Mouse (Mus musculus) limb, embryonic 11.5 days (tissue): ENCODE results near the gene Cux2. TPM values are rescaled to one million over a fixed set of nuclear protein-coding genes. Genes with fewer than 3 reads are reported as not detected.

Source experiments
- ATAC-seq: fragments of 200-750 bp; cut with Nextera tagmentation; 2 replicates; pipeline ENCODE4 v1.8.0; 2017; ENCODE audit warnings: low read depth; ENCODE audit not compliant: insufficient number of reproducible peaks, low FRiP score, low TSS enrichment
- DNase-seq: peaks from one replicate; pipeline ENCODE4 v3.0.0-alpha.2; 2015; ENCODE audit warnings: low spot score
- H3K27ac ChIP-seq: fragments of 300-500 bp; sonication (generic); replicated peaks from 2 replicates; pipeline ENCODE4 v1.5.1; 2014; ENCODE audit warnings: low read depth, mild to moderate bottlenecking, low read length
- H3K27me3 ChIP-seq: fragments of 300-500 bp; sonication (generic); 2 replicates; pipeline ENCODE4 v1.6.1; 2014; ENCODE audit warnings: mild to moderate bottlenecking, low read length, mixed read lengths; ENCODE audit not compliant: control insufficient read depth, insufficient read depth
- H3K36me3 ChIP-seq: fragments of 300-500 bp; sonication (generic); 2 replicates; pipeline ENCODE4 v1.6.1; 2014; ENCODE audit warnings: mild to moderate bottlenecking, low read length, moderate library complexity, mixed read lengths; ENCODE audit not compliant: control insufficient read depth, insufficient read depth
- H3K4me1 ChIP-seq: fragments of 300-500 bp; sonication (generic); 2 replicates; pipeline ENCODE4 v1.6.1; 2014; ENCODE audit warnings: low read length, mixed read lengths; ENCODE audit not compliant: control insufficient read depth, insufficient read depth
- H3K4me2 ChIP-seq: fragments of 300-500 bp; sonication (generic); 2 replicates; pipeline ENCODE4 v1.6.1; 2014; ENCODE audit warnings: low read depth, mild to moderate bottlenecking, moderate library complexity; ENCODE audit not compliant: severe bottlenecking
- H3K4me3 ChIP-seq: fragments of 300-500 bp; sonication (generic); 2 replicates; pipeline ENCODE4 v1.5.1; 2014; ENCODE audit warnings: low read depth, low read length
- H3K9ac ChIP-seq: fragments of 300-500 bp; sonication (generic); 2 replicates; pipeline ENCODE4 v1.6.1; 2014; ENCODE audit warnings: mild to moderate bottlenecking, low read length
- H3K9me3 ChIP-seq: fragments of 300-500 bp; sonication (generic); 2 replicates; pipeline ENCODE4 v1.6.1; 2016; ENCODE audit warnings: low read length; ENCODE audit not compliant: control insufficient read depth
- WGBS: fragments of 180-500 bp; shearing (Covaris S2); extraction: QIAGEN DNeasy Blood & Tissue Kit; methylation state at CpG from one replicate; pipeline ENCODE4 v1.1.7; 2014; 5-methylcytosine and 5-hydroxymethylcytosine counted together
- polyA plus RNA-seq: library from polyadenylated mRNA; unstranded; fragments of >200 nt; fragmentation: Nextera tagmentation; extraction: Ambion mirVana; gene quantifications from 2 replicates; pipeline ENCODE4 v1.2.1, GENCODE M21; 2014

The Cux2 gene
- polyA plus RNA-seq, 1 experiment from 2014 or later, result 3.7 TPM

DNA sequence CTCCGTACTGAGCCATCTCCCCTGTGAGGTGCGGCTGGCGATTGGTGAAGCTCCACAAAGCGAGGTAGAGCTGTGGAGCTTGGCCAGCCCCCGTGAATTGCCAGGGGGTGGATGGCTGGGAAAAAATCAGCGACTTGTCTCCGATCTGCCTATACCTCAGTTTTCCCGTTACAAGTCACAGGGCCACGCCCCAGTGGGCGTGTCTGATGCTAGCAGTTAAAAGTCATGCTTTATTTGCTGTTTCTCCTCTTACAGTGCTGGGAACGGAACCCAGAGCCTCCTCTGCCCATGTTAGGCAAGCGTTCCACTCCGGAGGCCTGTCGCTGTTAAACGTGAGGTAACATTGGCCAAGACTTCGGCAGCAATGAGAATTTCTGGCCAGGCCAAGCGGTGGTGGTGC, 144.2 kb downstream of the Cux2 start:
- no peak overlapping the region for H3K4me3 ChIP-seq
- H3K9me3 ChIP-seq, result no peaks in the 10 kb centered on the region
- 72% methylated on average over 17 of the region's 17 CpGs for WGBS
- no peak overlapping the region for H3K9ac ChIP-seq
- ATAC-seq (no peak), DNase-seq (no peak)
- no peak overlapping the region for H3K4me2 ChIP-seq
- no peak overlapping the region for H3K27ac ChIP-seq
- peaks cover 10% of the 10 kb centered on the region for H3K4me1 ChIP-seq
- no peaks in the 10 kb centered on the region for H3K36me3 ChIP-seq
- H3K27me3 ChIP-seq, result no peaks in the 10 kb centered on the region

DNA sequence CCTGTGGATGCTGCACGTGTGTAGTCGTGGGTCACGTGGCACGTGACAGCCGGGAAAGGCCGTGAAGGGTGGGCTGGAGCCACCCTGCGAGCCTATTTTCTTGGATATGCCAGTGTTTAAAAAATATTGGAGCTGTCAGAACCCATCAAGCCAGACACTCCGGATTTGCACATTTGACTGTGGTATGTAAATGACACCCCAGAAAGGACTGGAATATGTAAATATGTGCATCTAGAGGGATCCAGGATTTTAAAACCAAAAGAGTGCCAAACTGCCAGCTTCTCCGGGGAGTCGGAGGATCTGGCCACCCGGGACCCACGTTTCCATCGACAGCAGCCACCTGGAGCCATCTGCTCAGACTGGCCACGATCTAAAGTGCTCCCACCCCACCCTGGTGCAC, 145.1 kb downstream of the Cux2 start:
- Histone ChIP-seq H3K36me3 (no peaks in the 10 kb centered on the region), H3K9me3 (no peaks in the 10 kb centered on the region), H3K4me1 (peaks cover 10% of the 10 kb centered on the region), H3K27ac (no peak overlapping the region), H3K9ac (no peak overlapping the region), H3K4me2 (no peak overlapping the region), H3K27me3 (no peaks in the 10 kb centered on the region), H3K4me3 (no peak overlapping the region)
- DNase-seq, result no peak
- 90% methylated on average over 14 of the region's 14 CpGs for WGBS
- ATAC-seq, result no peak

DNA sequence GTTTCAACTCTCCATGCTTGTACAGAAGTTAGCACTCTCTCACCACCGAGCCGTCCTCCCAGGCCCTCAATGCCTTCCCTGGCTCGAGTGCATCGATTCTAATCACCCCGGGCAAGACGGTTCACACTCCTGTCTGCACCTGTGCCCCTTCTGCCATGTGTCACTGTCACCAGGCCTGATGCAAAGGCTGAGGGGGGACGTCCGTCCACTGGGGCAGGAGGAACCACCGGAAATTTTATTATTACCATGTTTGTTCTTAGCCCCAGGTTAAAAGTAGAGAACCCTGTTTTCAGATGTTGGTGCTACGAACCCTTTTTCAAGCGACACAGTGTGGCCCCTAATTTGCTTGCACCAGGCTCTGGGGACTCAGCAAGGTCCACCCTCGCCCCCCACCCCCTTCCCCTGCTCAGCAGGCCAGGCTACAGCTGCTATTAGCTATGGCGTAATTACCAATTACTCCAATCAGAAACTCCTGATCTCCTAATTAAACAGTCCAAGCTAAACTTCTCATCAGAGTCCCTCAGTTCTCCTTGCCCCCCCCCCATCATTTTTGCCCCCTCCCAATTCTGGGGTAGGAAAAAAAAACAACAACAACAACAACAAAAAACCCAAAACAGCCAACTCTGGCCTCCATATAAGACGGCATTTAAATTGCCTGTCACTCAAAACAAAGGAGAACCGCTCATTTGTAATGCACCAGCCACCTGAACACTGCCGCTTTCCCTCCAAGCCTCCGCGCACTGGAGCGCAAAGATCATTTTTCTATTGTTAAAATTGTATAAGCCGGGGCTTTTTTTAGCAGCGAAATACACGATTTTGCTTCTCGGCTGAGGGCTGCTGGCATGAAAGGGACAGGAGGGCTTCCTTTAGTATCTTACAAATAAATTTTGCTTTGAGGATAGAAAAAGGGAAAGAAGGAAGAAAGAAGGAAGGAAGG, 146.8 kb downstream of the Cux2 start:
- no peak for ATAC-seq
- no peak for DNase-seq
- Histone ChIP-seq H3K27ac (no peak overlapping the region), H3K4me3 (no peak overlapping the region), H3K36me3 (no peaks in the 10 kb centered on the region), H3K27me3 (no peaks in the 10 kb centered on the region), H3K4me1 (peaks cover 10% of the 10 kb centered on the region), H3K9me3 (no peaks in the 10 kb centered on the region), H3K4me2 (no peak overlapping the region), H3K9ac (no peak overlapping the region)
- 48% methylated on average over 23 of the region's 23 CpGs for WGBS

DNA sequence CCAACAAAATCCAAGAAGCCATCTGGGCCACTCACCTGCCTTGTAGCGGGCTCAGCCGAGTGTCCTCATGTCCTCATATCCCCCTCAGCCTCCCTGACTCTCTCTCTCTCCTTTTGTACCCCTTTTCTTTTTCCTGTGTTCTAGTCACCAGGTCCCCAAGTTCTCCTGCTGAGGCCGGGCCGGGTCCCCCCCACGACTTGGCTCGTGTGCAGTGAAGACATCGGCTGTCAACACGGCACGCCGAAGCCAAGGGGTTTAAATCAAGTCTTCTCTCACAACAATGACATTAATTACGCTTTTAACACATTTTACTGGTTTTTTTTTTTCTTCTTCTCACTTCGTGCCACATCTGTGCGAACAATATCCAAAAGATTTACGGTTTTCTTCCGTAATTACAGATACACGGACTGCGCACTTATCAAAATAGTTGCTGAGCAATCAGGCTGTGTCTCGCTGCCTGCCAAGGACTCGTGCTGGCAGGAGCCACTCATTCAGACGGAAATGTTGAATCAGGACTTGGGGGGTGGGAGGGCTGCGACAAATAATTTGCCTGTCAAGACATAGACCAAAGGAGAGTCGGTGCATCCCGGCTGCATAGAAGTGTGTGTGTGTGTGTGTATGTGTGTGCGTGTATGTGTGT, 154.7 kb downstream of the Cux2 start:
- Histone ChIP-seq H3K36me3 (no peaks in the 10 kb centered on the region), H3K27me3 (no peaks in the 10 kb centered on the region), H3K9ac (no peak overlapping the region), H3K27ac (no peak overlapping the region), H3K4me1 (peaks cover 2% of the 10 kb centered on the region; the same call in 1 of the 2 replicates), H3K4me2 (no peak overlapping the region), H3K9me3 (no peaks in the 10 kb centered on the region), H3K4me3 (no peak overlapping the region)
- ATAC-seq, result no peak
- 51% methylated on average over 24 of the region's 24 CpGs for WGBS
- no peak for DNase-seq

DNA sequence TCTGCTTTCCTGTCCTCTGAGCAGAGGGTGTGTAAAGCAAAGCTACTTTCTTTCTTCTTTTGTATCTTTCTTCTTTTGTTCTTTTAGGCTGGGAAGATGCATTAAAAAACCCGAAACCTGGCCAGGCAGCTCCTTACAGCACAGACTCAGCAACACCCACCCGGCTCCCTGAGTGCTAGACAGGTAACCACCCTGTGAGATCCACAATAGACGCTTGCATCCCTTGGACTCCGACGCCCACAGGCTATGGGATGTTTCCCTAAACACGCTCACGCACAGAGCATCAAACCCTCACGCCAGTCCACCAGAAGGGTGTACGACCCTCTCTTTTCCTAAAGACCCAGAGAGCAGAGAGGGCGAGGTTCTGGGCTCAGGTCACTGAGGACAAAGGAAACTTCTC, 155.3 kb downstream of the Cux2 start:
- H3K9ac ChIP-seq, result no peak overlapping the region
- no peak for ATAC-seq
- no peak for DNase-seq
- peaks cover 5% of the 10 kb centered on the region; the same call in 1 of the 2 replicates for H3K4me1 ChIP-seq
- no peaks in the 10 kb centered on the region for H3K9me3 ChIP-seq
- no peaks in the 10 kb centered on the region for H3K27me3 ChIP-seq
- no peaks in the 10 kb centered on the region for H3K36me3 ChIP-seq
- no peak overlapping the region for H3K4me3 ChIP-seq
- no peak overlapping the region for H3K27ac ChIP-seq
- WGBS, result 65% methylated on average over 10 of the region's 10 CpGs
- no peak overlapping the region for H3K4me2 ChIP-seq

DNA sequence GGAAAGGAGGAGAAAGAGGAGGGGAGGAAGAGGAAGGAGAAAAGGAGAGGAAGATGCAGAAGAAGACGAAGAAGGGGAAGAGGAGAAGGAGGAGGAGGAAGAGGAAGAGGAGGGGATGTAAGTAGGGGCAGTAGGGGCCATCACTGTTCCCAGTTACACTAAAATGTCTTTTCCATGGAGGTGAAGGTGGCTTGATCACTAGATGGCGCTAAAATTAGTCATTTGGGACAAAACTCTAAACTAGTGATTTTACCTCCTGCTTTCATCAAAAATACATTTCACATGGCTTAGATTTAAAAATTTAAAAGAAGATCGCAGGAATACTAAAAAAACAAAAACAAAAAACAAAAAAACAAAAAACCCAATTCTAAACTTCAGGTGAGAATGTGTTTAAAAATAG, 156.3 kb downstream of the Cux2 start:
- 32% methylated on average over 3 of the region's 3 CpGs for WGBS
- ATAC-seq, result no peak
- no peaks in the 10 kb centered on the region for H3K36me3 ChIP-seq
- no peak overlapping the region for H3K9ac ChIP-seq
- H3K4me3 ChIP-seq, result no peak overlapping the region
- H3K27me3 ChIP-seq, result no peaks in the 10 kb centered on the region
- no peak overlapping the region for H3K4me2 ChIP-seq
- H3K4me1 ChIP-seq, result peaks cover 9% of the 10 kb centered on the region; the same call in 1 of the 2 replicates
- H3K27ac ChIP-seq, result no peak overlapping the region
- DNase-seq, result no peak
- H3K9me3 ChIP-seq, result no peaks in the 10 kb centered on the region

DNA sequence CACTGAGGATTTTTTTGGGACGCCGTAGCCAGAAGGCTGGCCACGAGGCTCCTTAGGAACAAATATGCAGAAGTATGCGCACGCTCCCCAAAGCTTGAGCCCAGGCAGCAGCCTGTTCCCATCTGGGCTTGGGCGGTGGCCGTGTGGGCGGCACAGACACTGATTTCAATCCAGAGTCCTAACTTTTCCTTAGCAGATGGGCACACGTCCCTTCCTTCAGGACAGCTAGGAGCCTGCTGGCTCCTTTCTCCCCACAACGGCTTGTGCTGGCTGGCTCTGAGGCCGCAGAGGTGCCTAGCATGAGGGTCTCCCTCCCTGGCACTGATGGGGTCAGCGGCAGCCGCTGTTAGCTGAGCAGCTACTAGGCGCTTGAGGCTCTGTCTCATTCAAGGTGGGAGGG, 157.6 kb downstream of the Cux2 start:
- Histone ChIP-seq H3K9ac (no peak overlapping the region), H3K4me1 (peaks cover 9% of the 10 kb centered on the region; the same call in 1 of the 2 replicates), H3K27me3 (no peaks in the 10 kb centered on the region), H3K27ac (no peak overlapping the region), H3K4me3 (no peak overlapping the region), H3K36me3 (no peaks in the 10 kb centered on the region), H3K9me3 (no peaks in the 10 kb centered on the region; the same call in 1 of the 2 replicates), H3K4me2 (no peak overlapping the region)
- ATAC-seq (no peak), DNase-seq (no peak)
- 82% methylated on average over 14 of the region's 14 CpGs for WGBS

DNA sequence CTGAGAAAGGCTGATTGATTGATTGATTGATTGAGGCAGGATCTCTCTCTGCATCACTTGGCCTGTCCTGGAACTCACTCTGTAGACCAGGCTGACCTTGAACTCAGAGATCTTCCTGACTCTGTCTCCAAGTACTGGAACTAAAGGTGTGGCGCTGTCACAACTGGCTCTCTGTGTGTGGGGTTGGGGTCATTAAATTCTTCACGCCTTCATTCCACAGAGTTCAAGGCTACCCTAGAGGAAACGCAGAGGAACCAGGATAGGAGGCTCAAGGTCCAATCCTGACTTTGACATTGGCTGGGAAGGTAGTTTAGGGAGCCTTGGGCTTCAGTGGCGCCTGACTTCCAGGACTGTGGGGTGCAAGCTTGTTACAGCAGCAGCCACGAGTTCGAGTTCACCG, 159.0 kb downstream of the Cux2 start:
- Histone ChIP-seq H3K4me2 (no peak overlapping the region), H3K4me3 (no peak overlapping the region), H3K4me1 (peaks cover 9% of the 10 kb centered on the region; the same call in 1 of the 2 replicates), H3K27me3 (no peaks in the 10 kb centered on the region), H3K36me3 (no peaks in the 10 kb centered on the region), H3K9me3 (no peaks in the 10 kb centered on the region; the same call in 1 of the 2 replicates), H3K27ac (no peak overlapping the region), H3K9ac (no peak overlapping the region)
- no peak for DNase-seq
- 93% methylated on average over 7 of the region's 7 CpGs for WGBS
- no peak for ATAC-seq
